Mouse (Mus musculus): ENCODE data around the gene Itih5. TPM values are rescaled to one million over a fixed set of nuclear protein-coding genes. Genes with fewer than 3 reads are reported as not detected.

Gene Itih5
- not detected for polyA plus RNA-seq (2021)

DNA sequence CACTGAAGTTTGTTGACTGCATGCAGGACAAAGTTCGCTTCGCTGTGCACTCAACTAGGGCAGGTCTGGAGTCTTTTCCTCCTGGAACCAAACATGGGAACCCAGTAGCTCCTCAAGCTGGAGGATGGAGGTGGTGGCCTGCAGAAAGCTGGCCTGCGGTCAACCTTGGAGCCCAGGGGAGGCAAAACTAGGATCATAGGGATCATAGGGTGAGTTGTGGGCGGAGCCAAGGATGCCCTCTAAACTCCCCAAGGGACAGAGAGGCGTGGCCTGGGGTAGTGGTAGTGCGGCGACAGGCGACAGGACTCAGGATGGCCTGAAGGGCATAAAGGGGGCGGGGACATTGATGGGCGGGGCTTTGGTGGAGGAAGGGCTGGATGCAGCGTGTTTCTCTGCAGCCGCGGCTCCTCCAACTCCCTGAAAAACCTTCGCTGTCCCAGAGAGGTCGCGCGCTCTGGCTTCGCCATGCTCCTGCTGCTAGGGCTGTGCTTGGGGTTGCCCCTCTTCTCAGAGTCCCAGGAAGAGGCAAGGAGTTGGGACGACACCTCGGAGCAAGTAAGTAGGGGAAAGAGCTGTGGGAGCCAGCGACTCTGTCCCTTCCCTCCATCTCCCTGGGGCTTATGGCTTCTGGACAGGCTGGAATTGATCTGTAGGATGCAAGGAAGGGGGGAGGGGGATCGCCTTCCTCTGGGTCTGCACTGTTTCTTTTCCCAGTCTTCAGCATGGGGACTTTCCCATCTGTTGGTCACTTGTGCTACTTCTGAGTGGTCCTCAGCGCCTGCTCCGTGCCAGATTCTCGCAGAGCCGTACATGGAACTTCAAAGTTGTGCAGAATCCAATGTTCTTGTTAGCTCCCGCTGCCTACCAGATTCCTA, at the start of gene Itih5:
TSS of gene Itih5 (plus strand) at position 371 of the 875 bp plus-strand sequence.
- H3K27me3 ChIP-seq = peaks cover 4% of the 10 kb centered on the region
- in situ Hi-C loops (cut with MboI; ENCODE audit: low pct_unique_long_range_greater_than_20kb) = no loop called here
- no peak for ATAC-seq
- ChIA-PET CTCF (no interaction called here), POLR2A (interaction anchor here (0.6 kb wide), 1 partner anchor 1389 kb away, joined by 8 read pairs; no protein-coding TSS in a partner anchor)
- no peak for TF ChIP-seq CTCF (IDR thresholded peaks at IDR 0.05)
- no peak for DNase-seq (ENCODE audit: low read depth, low spot score)

- in situ Hi-C loops (cut with MboI; ENCODE audit: low pct_unique_long_range_greater_than_20kb) = no loop called here
- CTCF ChIA-PET = interaction anchor here (1.2 kb wide), 1 partner anchor 37 kb away, joined by 3 read pairs; no protein-coding TSS in a partner anchor
Observed at GRCm38 (mm10) chr2:10108535-10109189, 44.7 kb upstream of the Itih5 start.

DNA sequence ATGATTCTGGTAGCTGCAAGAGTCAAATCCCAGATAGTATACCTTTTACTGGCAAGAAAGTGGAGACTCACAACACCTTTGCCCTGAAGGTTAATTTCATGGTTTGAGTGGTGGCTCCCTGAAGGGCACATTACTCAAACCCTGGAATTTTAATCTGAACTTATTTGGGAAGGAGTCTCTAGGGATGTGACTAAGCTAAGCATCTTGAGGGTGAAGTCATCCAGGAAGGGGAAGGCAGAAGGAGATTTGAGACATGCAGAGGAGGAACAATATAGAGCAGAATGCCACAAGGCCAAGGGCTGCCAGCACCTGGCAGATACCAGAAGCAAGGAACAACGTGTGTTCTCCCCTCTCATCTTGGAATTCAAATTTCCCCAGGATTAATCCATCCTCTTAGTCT, 34.6 kb upstream of the Itih5 start:
- no peaks in the 10 kb centered on the region for H3K27me3 ChIP-seq
- ChIA-PET POLR2A (no interaction called here), CTCF (no interaction called here)
- ATAC-seq (no peak), DNase-seq (ENCODE audit: low read depth, low spot score) (no peak)
- TF ChIP-seq CTCF (IDR thresholded peaks at IDR 0.05) = no peak
- in situ Hi-C loops (cut with MboI; ENCODE audit: low pct_unique_long_range_greater_than_20kb) = no loop called here

More at GRCm38 (mm10) chr2:10108535-10109189, 44.7 kb upstream of the Itih5 start:
- H3K27me3 ChIP-seq = peaks cover 10% of the 10 kb centered on the region
- TF ChIP-seq CTCF (IDR thresholded peaks at IDR 0.05) = no peak
- DNase-seq (ENCODE audit: low read depth, low spot score) = no peak
- ATAC-seq = no peak
- POLR2A ChIA-PET = no interaction called here

DNA sequence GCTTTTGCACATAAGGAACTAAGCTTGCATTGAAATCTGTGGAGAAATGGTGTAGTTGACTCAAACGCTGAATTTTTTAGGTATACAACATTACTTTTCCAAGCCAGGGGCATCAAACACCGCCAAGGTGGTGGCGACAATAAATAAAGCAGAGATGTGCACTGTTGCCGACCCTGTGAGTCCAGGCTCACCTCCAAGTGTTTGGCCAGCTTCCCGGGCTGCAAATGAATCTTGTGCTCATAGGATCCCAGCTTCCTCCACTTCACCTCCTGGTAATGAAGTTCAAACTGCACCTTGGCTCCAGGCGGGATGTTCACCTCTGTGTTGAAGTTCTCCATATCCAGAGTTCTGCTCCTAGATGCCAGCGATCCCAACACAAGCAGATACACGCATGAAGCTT, 34.1 kb upstream of the Itih5 start:
- CTCF ChIA-PET = interaction anchor here (1.2 kb wide), 1 partner anchor 9 kb away, joined by 4 read pairs; no protein-coding TSS in a partner anchor
- in situ Hi-C loops (cut with MboI; ENCODE audit: low pct_unique_long_range_greater_than_20kb) = no loop called here
- POLR2A ChIA-PET = no interaction called here
- no peak for ATAC-seq
- DNase-seq (ENCODE audit: low read depth, low spot score) = no peak
- no peak for TF ChIP-seq CTCF (IDR thresholded peaks at IDR 0.05)
- no peaks in the 10 kb centered on the region for H3K27me3 ChIP-seq

GRCm38 (mm10) chr2:10121826-10122225, 31.5 kb upstream of the Itih5 start:
- no peak for DNase-seq (ENCODE audit: low read depth, low spot score)
- peak; percentile 24 for TF ChIP-seq CTCF (IDR thresholded peaks at IDR 0.05)

GRCm38 (mm10) chr2:10126122-10126521, 27.2 kb upstream of the Itih5 start:
- CTCF ChIA-PET = interaction anchor here (0.8 kb wide), 1 partner anchor 15 kb away, joined by 3 read pairs; no protein-coding TSS in a partner anchor
- no peaks in the 10 kb centered on the region for H3K27me3 ChIP-seq
- DNase-seq (ENCODE audit: low read depth, low spot score) = no peak
- POLR2A ChIA-PET = no interaction called here
- no peak for TF ChIP-seq CTCF (IDR thresholded peaks at IDR 0.05)
- no peak for ATAC-seq
- in situ Hi-C loops (cut with MboI; ENCODE audit: low pct_unique_long_range_greater_than_20kb) = no loop called here

More at GRCm38 (mm10) chr2:10121826-10122225, 31.5 kb upstream of the Itih5 start:
- ATAC-seq = peak; percentile 85
- in situ Hi-C loops (cut with MboI; ENCODE audit: low pct_unique_long_range_greater_than_20kb) = no loop called here
- POLR2A ChIA-PET = no interaction called here
- CTCF ChIA-PET = interaction anchor here (0.7 kb wide), 1 partner anchor 23 kb away, joined by 4 read pairs; no protein-coding TSS in a partner anchor
- no peaks in the 10 kb centered on the region for H3K27me3 ChIP-seq

- in situ Hi-C loops (cut with MboI; ENCODE audit: low pct_unique_long_range_greater_than_20kb) = no loop called here
- DNase-seq (ENCODE audit: low read depth, low spot score) = no peak
- H3K27me3 ChIP-seq = no peaks in the 10 kb centered on the region
- no peak for TF ChIP-seq CTCF (IDR thresholded peaks at IDR 0.05)
- CTCF ChIA-PET = interaction anchor here (0.5 to 1.5 kb wide), 2 partner anchors 8 to 1882 kb away, joined by 3 to 4 read pairs; no protein-coding TSS in a partner anchor
- POLR2A ChIA-PET = no interaction called here
- ATAC-seq = no peak
Observed at GRCm38 (mm10) chr2:10127471-10127870, 25.9 kb upstream of the Itih5 start.

GRCm38 (mm10) chr2:10128571-10128970, 24.8 kb upstream of the Itih5 start:
- ATAC-seq (no peak), DNase-seq (ENCODE audit: low read depth, low spot score) (no peak)
- in situ Hi-C loops (cut with MboI; ENCODE audit: low pct_unique_long_range_greater_than_20kb) = no loop called here
- CTCF ChIA-PET = interaction anchor here (1.5 kb wide), 1 partner anchor 9 kb away, joined by 4 read pairs; no protein-coding TSS in a partner anchor
- TF ChIP-seq CTCF (IDR thresholded peaks at IDR 0.05) = no peak
- H3K27me3 ChIP-seq = no peaks in the 10 kb centered on the region
- POLR2A ChIA-PET = interaction anchor here (0.6 kb wide), 1 partner anchor 32 kb away, joined by 3 read pairs; no protein-coding TSS in a partner anchor

- ChIA-PET CTCF (interaction anchor here (2.0 kb wide), 1 partner anchor 12 kb away, joined by 10 read pairs; no protein-coding TSS in a partner anchor), POLR2A (no interaction called here)
- DNase-seq (ENCODE audit: low read depth, low spot score) (no peak), ATAC-seq (no peak)
- in situ Hi-C loops (cut with MboI; ENCODE audit: low pct_unique_long_range_greater_than_20kb) = no loop called here
- H3K27me3 ChIP-seq = no peaks in the 10 kb centered on the region
- TF ChIP-seq CTCF (IDR thresholded peaks at IDR 0.05) = no peak
Observed at GRCm38 (mm10) chr2:10130341-10130990, 22.9 kb upstream of the Itih5 start.

DNA sequence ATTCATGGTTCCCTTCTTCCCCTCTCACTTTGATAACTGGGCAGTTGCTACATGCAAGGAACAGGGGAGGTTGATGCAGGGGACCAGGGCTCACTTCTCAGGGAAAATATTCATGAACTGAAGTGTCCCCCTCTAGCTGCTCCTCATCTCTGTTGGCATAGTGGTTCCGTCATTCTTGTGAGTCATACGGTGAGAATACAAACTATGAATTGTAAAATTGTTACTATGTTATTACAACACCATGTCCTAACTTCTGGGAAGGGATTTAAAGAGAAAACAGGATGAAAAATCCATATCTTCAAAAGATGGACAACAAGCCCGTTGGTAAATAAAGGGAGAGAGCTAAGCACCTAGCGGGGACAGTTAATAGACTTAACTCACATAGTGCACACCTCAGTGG, 22.1 kb upstream of the Itih5 start, which contains the start of gene Itih2:
TSS of gene Itih2 (minus strand) at position 101 of the 400 bp plus-strand sequence.
- no peaks in the 10 kb centered on the region for H3K27me3 ChIP-seq
- DNase-seq (ENCODE audit: low read depth, low spot score) (no peak), ATAC-seq (no peak)
- no peak for TF ChIP-seq CTCF (IDR thresholded peaks at IDR 0.05)
- in situ Hi-C loops (cut with MboI; ENCODE audit: low pct_unique_long_range_greater_than_20kb) = no loop called here
- POLR2A ChIA-PET = no interaction called here
- CTCF ChIA-PET = interaction anchor here (2.0 kb wide), 1 partner anchor 11 kb away, joined by 10 read pairs; no protein-coding TSS in a partner anchor

Data from Patski (cell line).